Mouse (Mus musculus) naive thymus-derived CD4-positive, alpha-beta T cell, adult 5 months (primary cell): ENCODE measurements around the gene Leng8. TPM values are rescaled to one million over a fixed set of nuclear protein-coding genes. Genes with fewer than 3 reads are reported as not detected.

Source experiments
- polyA plus RNA-seq: library from polyadenylated mRNA; unstranded; fragments of 100-300 nt; shearing (Covaris generic); gene quantifications from one replicate; pipeline ENCODE4 v1.2.1, GENCODE M21; 2017

Gene Leng8
- polyA plus RNA-seq = 164 TPM

GRCm38 (mm10) chr7:4136771-4137531, at the start of gene Leng8:
Leng8 (plus strand) TSS chr7:4137039.

GRCm38 (mm10) chr7:4119344-4119902, 17.4 kb upstream of the Leng8 start, which contains the start of gene Ttyh1:
Ttyh1 (plus strand) TSS chr7:4119408.

GRCm38 (mm10) chr7:4150059-4150541, 13.3 kb downstream of the Leng8 start, which contains the start of gene Leng9:
Leng9 (minus strand) TSS chr7:4150374.

GRCm38 (mm10) chr7:4164090-4164910, 27.5 kb downstream of the Leng8 start, which contains the start of gene Cdc42ep5:
Cdc42ep5 (minus strand) TSS chr7:4164860.

Other genes starting within 250 kb of the Leng8 start
- gene Gm14548, start 238.9 kb upstream of the Leng8 start, polyA plus RNA-seq = not detected
- not detected for gene Lilra6, start 221.5 kb upstream of the Leng8 start, polyA plus RNA-seq
- gene Lair1, start 73.8 kb upstream of the Leng8 start, polyA plus RNA-seq = 11.3 TPM
- 0.39 TPM for gene Ttyh1, start 17.6 kb upstream of the Leng8 start, polyA plus RNA-seq
- 12.2 TPM for gene Leng9, start 13.3 kb downstream of the Leng8 start, polyA plus RNA-seq
- not detected for gene Cdc42ep5, start 27.8 kb downstream of the Leng8 start, polyA plus RNA-seq
- not detected for gene Lilra5, start 100.7 kb downstream of the Leng8 start, polyA plus RNA-seq
- gene Ncr1, start 200.7 kb downstream of the Leng8 start, polyA plus RNA-seq = not detected